Comparison of ENCODE assay signal across 14 mouse cellular contexts in the genomic region with DNA sequence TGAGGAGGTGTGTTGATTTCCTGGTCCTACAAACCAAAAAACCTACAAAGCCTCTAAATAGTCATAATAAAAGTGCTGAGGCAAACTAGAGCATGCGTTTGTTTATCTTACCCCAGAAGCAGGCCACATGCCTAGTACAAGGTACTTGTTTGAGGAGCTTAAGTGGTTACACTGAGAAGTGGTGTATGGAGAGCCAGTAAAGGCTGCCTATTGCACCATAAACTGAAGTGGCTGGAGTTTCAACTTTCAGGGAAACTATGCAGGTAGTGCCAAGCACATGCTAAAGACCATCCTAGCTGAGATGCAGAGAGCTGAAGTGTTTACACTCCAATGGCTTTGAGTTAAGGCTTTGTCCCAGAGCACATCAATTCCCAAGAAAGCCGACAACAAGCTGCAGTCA.
"Had no signal": no experiment of that assay in that cellular context is flagged by ENCODE, and none has a peak within 500 bp of the region (broad histone marks: within the 10 kb centered on the region; RNA-seq: fewer than 3 reads in every experiment).

No protein-coding gene starts in this region.

- H3K4me2 ChIP-seq: liver, embryonic 13.5 days; neural tube, embryonic 15.5 days had no signal

- H3K36me3 ChIP-seq: limb, embryonic 10.5 days; liver, embryonic 13.5 days; midbrain, embryonic 10.5 days; neural tube, embryonic 15.5 days had no signal

- H3K27ac ChIP-seq: limb, embryonic 10.5 days; liver, embryonic 13.5 days; midbrain, embryonic 10.5 days; neural tube, embryonic 15.5 days had no signal

- H3K27me3 ChIP-seq: liver, embryonic 13.5 days; neural tube, embryonic 15.5 days had no signal

- H3K4me1 ChIP-seq: limb, embryonic 10.5 days; midbrain, embryonic 10.5 days had no signal

- H3K9me3 ChIP-seq: limb, embryonic 10.5 days; liver, embryonic 13.5 days; midbrain, embryonic 10.5 days; neural tube, embryonic 15.5 days had no signal

- ATAC-seq: intestine, embryonic 16.5 days; liver, postnatal 0 days had no signal

- H3K9ac ChIP-seq: liver, embryonic 13.5 days; liver, postnatal 0 days; neural tube, embryonic 15.5 days had no signal

- DNase-seq: kidney, adult 8-10 months; kidney, postnatal 36 days; liver, embryonic 13.5 days; liver, postnatal 0 days; midbrain, embryonic 14.5 days; right cerebral cortex, adult 18-20 months; right cerebral cortex, postnatal 25 days; thymus, adult 18-20 months; thymus, postnatal 14 days had no signal

- H3K4me3 ChIP-seq: limb, embryonic 10.5 days; liver, embryonic 13.5 days; midbrain, embryonic 10.5 days; myocyte; neural tube, embryonic 15.5 days had no signal
